Mouse (Mus musculus) embryo, embryonic 10 days (tissue): ENCODE measurements at regions not wholly inside any gene's neighbourhood (a gene's known extent, or its start where the extent isn't known, plus 50 kb on each side); places are given as distances from the start of the nearest gene placed in this dataset.

Experiments
- DNase-seq: peaks from one replicate; pipeline ENCODE4 v3.0.0-alpha.2; 2015; ENCODE audit warnings: low spot score

GRCm38 (mm10) chr3:54443791-54444190, 82.9 kb downstream of the Postn start:
- DNase-seq, result no peak

- DNase-seq, result no peak
These were observed 86.0 kb downstream of the Postn start for GRCm38 (mm10) chr3:54446889-54447288.

GRCm38 (mm10) chr3:54457416-54457815, 96.5 kb downstream of the Postn start:
- DNase-seq, result no peak

GRCm38 (mm10) chr3:54461366-54461765, 100.5 kb downstream of the Postn start:
- no peak for DNase-seq

GRCm38 (mm10) chr3:54466097-54466496, 105.2 kb downstream of the Postn start:
- DNase-seq, result no peak

- DNase-seq, result no peak
These were observed 113.3 kb downstream of the Postn start for GRCm38 (mm10) chr3:54474209-54474608.

GRCm38 (mm10) chr3:54475879-54476278, 115.0 kb downstream of the Postn start:
- DNase-seq, result no peak

- DNase-seq, result no peak
These were observed 117.1 kb downstream of the Postn start for GRCm38 (mm10) chr3:54477986-54478385.

- no peak for DNase-seq
These were observed 119.3 kb downstream of the Postn start for GRCm38 (mm10) chr3:54480251-54480650.

GRCm38 (mm10) chr3:54487346-54487745, 126.4 kb downstream of the Postn start:
- no peak for DNase-seq

- DNase-seq, result no peak
These were observed 126.9 kb downstream of the Postn start for GRCm38 (mm10) chr3:54487844-54488243.

- DNase-seq, result no peak
These were observed 129.5 kb downstream of the Postn start for GRCm38 (mm10) chr3:54490249-54490900.

- no peak for DNase-seq
These were observed 132.7 kb downstream of the Postn start for GRCm38 (mm10) chr3:54493567-54493966.

- no peak for DNase-seq
These were observed 144.1 kb downstream of the Postn start for GRCm38 (mm10) chr3:54504997-54505396.

GRCm38 (mm10) chr3:54507575-54507974, 146.7 kb downstream of the Postn start:
- no peak for DNase-seq

- DNase-seq, result no peak
These were observed 148.0 kb downstream of the Postn start for GRCm38 (mm10) chr3:54508906-54509305.

GRCm38 (mm10) chr3:54517251-54517650, 156.3 kb downstream of the Postn start:
- no peak for DNase-seq

GRCm38 (mm10) chr3:54522716-54523115, 161.8 kb downstream of the Postn start:
- DNase-seq, result no peak

GRCm38 (mm10) chr3:54526618-54527017, 165.7 kb downstream of the Postn start:
- DNase-seq, result no peak

GRCm38 (mm10) chr3:54528292-54528691, 164.3 kb upstream of the Supt20 start:
- DNase-seq, result no peak

GRCm38 (mm10) chr3:54530251-54530650, 162.4 kb upstream of the Supt20 start:
- DNase-seq, result no peak

GRCm38 (mm10) chr3:54535361-54535760, 157.2 kb upstream of the Supt20 start:
- no peak for DNase-seq

- no peak for DNase-seq
These were observed 154.6 kb upstream of the Supt20 start for GRCm38 (mm10) chr3:54538055-54538454.

GRCm38 (mm10) chr3:54540540-54541080, 152.0 kb upstream of the Supt20 start:
- no peak for DNase-seq
